Mouse (Mus musculus) lung, embryonic 14.5 days (tissue): ENCODE results near the gene Mfn1. TPM values are rescaled to one million over a fixed set of nuclear protein-coding genes. Genes with fewer than 3 reads are reported as not detected.
A peak's percentile ranks its signal among the peaks of the same experiment; 100 is the strongest.

ENCODE experiments used
- ATAC-seq: fragments of 200-750 bp; cut with Nextera tagmentation; 2 replicates; pipeline ENCODE4 v1.8.0; 2017; ENCODE audit warnings: mild to moderate bottlenecking, moderate TSS enrichment, moderate library complexity; ENCODE audit not compliant: insufficient read depth
- DNase-seq: peaks from one replicate; pipeline ENCODE4 v3.0.0-alpha.2; 2015
- H3K27ac ChIP-seq: fragments of 300-500 bp; sonication (generic); 2 replicates; pipeline ENCODE4 v1.5.1; 2014; ENCODE audit warnings: low read depth, mild to moderate bottlenecking, moderate library complexity
- H3K27me3 ChIP-seq: fragments of 300-500 bp; sonication (generic); 2 replicates; pipeline ENCODE4 v1.6.1; 2014; ENCODE audit warnings: low read length, control low read depth; ENCODE audit not compliant: insufficient read depth
- H3K36me3 ChIP-seq: fragments of 300-500 bp; sonication (generic); 2 replicates; pipeline ENCODE4 v1.6.1; 2014; ENCODE audit warnings: control low read depth; ENCODE audit not compliant: insufficient read depth
- H3K4me1 ChIP-seq: fragments of 300-500 bp; sonication (generic); 2 replicates; pipeline ENCODE4 v1.6.1; 2014; ENCODE audit warnings: antibody characterized with exemption, control low read depth; ENCODE audit not compliant: insufficient read depth
- H3K4me2 ChIP-seq: fragments of 300-500 bp; sonication (generic); 2 replicates; pipeline ENCODE4 v1.6.1; 2014; ENCODE audit warnings: mild to moderate bottlenecking
- H3K4me3 ChIP-seq: fragments of 300-500 bp; sonication (generic); 2 replicates; pipeline ENCODE4 v1.5.1; 2014; ENCODE audit warnings: low read depth, low read length
- H3K9ac ChIP-seq: fragments of 300-500 bp; sonication (generic); 2 replicates; pipeline ENCODE4 v1.6.1; 2014
- H3K9me3 ChIP-seq: fragments of 300-500 bp; sonication (generic); 2 replicates; pipeline ENCODE4 v1.6.1; 2016; ENCODE audit warnings: low read depth, low read length, control low read depth
- CTCF ChIP-seq: IDR thresholded peaks from 2 replicates; pipeline ENCODE4 v1.5.1; 2016; ENCODE audit warnings: antibody characterized with exemption, low read depth
- WGBS: fragments of 180-500 bp; shearing (Covaris S2); extraction: QIAGEN DNeasy Blood & Tissue Kit; methylation state at CpG from one replicate; pipeline ENCODE4 v1.1.7; 2014; 5-methylcytosine and 5-hydroxymethylcytosine counted together
- polyA plus RNA-seq: library from polyadenylated mRNA; unstranded; fragments of >200 nt; fragmentation: Nextera tagmentation; extraction: Ambion mirVana; gene quantifications from 2 replicates; pipeline ENCODE4 v1.2.1, GENCODE M21; 2014

The Mfn1 gene
- polyA plus RNA-seq, 1 experiment from 2014 or later: 33.0 TPM

DNA sequence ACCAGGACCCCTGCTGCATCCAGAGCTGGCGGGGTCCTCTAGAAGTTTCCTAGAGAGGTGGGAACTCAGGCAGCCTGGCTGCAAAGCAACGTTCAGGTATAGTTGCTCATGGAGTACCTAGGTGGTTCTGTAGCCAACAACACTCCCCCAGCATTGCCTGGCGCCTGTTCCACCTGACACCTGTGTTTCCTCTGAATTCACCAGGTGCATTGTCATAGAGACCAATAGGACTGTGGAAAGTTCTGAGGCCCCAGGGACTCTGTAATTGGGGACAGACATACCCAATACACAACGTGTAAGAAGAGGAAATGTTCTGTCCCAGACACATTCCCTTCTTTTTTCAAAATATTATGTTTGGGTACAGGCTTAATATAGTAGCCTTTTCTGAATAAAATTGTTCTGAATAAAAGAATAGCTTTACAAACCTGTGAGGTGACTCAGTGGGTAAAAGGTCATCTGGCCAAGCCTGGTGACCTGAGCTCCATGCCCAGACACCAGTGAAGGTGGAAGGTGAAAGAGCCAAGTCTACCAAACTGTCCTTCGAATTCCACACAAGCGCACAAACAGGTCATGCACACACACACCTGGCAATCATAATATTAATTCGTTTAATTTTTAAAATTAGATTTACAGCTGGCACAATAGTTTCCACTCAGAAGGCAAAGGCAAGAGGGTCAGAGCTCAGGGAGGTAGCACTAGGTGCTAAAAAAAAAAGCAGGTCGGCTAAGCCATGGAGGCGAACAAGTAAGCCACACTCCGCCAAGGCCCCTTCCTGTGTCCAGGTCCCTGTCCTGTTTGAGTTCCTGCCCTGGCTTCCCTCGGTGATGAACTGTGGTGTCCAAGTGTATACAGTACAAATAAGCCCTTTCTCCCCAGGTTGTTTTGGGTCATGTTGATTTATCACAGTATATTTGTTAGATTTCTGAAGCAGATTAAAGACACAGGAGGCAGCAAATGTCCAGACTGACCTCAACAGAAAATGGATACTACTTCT, 36.9 kb upstream of the Mfn1 start, which contains the start of gene Kcnmb3:
Kcnmb3 (minus strand) TSS at position 135 of the 994 bp plus-strand sequence.
- Histone ChIP-seq H3K4me3 (no peak within 1 kb of the TSS), H3K36me3 (no peaks in the 10 kb centered on the region), H3K4me1 (no peaks in the 10 kb centered on the region), H3K27me3 (no peaks in the 10 kb centered on the region), H3K9ac (no peak within 1 kb of the TSS), H3K27ac (no peak within 1 kb of the TSS), H3K4me2 (no peak within 1 kb of the TSS), H3K9me3 (no peaks in the 10 kb centered on the region)
- WGBS: 71% methylated on average over 11 of the region's 11 CpGs
- no peak for TF ChIP-seq CTCF
- DNase-seq (no peak), ATAC-seq (no peak)

GRCm38 (mm10) chr3:32494387-32495087, 34.7 kb upstream of the Mfn1 start:
- no peaks in the 10 kb centered on the region for H3K36me3 ChIP-seq
- DNase-seq: peak; percentile 13
- H3K27me3 ChIP-seq: no peaks in the 10 kb centered on the region
- no peak overlapping the region for H3K27ac ChIP-seq
- ATAC-seq: no peak
- H3K9me3 ChIP-seq: no peaks in the 10 kb centered on the region
- no peak overlapping the region for H3K9ac ChIP-seq
- WGBS: 78% methylated on average over 8 of the region's 8 CpGs
- TF ChIP-seq CTCF: peak; percentile 35; the same call in 1 of the 2 replicates
- H3K4me2 ChIP-seq: no peak overlapping the region
- no peak overlapping the region for H3K4me3 ChIP-seq
- no peaks in the 10 kb centered on the region for H3K4me1 ChIP-seq

- no peak overlapping the region for H3K4me2 ChIP-seq
Measured at GRCm38 (mm10) chr3:32495088-32495770, 34.0 kb upstream of the Mfn1 start.

DNA sequence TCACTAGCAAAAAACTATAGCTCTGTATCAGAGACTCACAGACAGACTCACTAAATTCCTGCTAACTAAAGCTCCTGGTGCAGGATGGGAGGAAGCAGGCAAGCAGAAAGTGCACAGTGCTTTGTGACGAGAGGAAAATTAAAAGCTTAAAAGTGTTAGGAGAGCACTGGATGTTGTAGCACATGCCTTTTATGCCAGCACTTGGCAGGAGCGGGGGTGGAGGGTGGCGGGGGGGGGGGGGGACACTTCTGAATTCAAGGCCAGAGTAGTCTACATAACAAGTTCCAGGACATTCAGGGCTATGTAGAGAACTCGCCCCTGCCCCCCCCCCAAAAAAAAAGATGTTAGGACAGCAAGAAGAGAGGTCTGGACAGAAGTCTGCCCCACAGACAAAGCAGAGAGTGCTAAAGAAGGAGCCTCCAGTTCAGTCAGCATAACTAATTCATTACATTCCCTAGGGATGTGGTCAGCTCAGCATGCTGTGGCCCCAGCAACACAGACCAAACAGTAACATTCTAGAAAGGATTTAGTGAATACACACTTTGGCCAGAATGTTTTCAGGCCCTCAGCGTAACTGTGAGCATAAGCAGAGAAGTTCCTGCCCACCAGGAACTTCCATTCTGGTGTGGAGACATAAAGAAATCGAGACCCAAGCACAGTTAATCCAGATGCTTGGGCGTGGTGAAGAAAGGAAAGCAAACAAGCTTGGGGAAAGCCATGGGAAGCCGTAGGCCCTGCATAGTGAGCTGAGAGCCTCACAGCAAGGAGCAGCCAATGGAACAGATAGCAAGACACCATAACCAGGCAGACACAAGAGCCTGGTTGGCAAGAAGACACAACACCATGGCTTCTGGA, 33.2 kb upstream of the Mfn1 start:
- DNase-seq: no peak
- WGBS: 45% methylated on average over 8 of the region's 8 CpGs

More at GRCm38 (mm10) chr3:32495088-32495770, 34.0 kb upstream of the Mfn1 start:
- Histone ChIP-seq H3K27me3 (no peaks in the 10 kb centered on the region), H3K36me3 (no peaks in the 10 kb centered on the region), H3K4me3 (no peak overlapping the region), H3K27ac (no peak overlapping the region), H3K9ac (no peak overlapping the region), H3K4me1 (no peaks in the 10 kb centered on the region), H3K9me3 (no peaks in the 10 kb centered on the region)
- no peak for TF ChIP-seq CTCF
- ATAC-seq (no peak), DNase-seq (no peak)
- 66% methylated on average over 8 of the region's 8 CpGs for WGBS

DNA sequence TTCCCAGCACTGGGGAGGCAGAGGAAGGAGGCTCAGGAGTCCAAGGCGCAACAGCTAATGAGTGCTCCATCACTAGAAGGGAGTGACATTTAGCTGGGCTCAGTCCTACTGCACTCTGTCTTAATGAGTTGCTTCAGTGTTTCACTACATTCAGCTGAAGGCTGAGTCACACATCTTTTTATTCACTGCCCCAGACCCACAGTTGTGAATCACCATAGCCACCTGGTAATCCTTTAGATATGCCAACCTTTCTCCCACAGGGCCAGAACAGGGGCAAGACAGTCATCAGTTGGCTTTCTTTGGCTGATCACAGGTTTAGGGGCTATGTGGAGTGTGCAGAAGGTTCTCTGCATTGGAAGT, 32.6 kb upstream of the Mfn1 start:
- H3K4me2 ChIP-seq: no peak overlapping the region
- H3K36me3 ChIP-seq: no peaks in the 10 kb centered on the region
- no peak for TF ChIP-seq CTCF
- H3K4me3 ChIP-seq: no peak overlapping the region
- H3K9ac ChIP-seq: no peak overlapping the region
- H3K9me3 ChIP-seq: no peaks in the 10 kb centered on the region
- DNase-seq: no peak
- H3K27me3 ChIP-seq: no peaks in the 10 kb centered on the region
- no peak for ATAC-seq
- H3K4me1 ChIP-seq: no peaks in the 10 kb centered on the region
- WGBS: 100% methylated on average over 1 of the region's 1 CpGs
- H3K27ac ChIP-seq: no peak overlapping the region

More for the DNA sequence above, 33.2 kb upstream of the Mfn1 start:
- Histone ChIP-seq H3K27me3 (no peaks in the 10 kb centered on the region), H3K4me1 (no peaks in the 10 kb centered on the region), H3K9me3 (no peaks in the 10 kb centered on the region), H3K4me3 (no peak overlapping the region), H3K4me2 (no peak overlapping the region), H3K36me3 (no peaks in the 10 kb centered on the region), H3K27ac (no peak overlapping the region), H3K9ac (no peak overlapping the region)
- TF ChIP-seq CTCF: no peak
- no peak for ATAC-seq

GRCm38 (mm10) chr3:32500346-32500745, 28.9 kb upstream of the Mfn1 start:
- no peak for DNase-seq
- no peak for ATAC-seq
- H3K9me3 ChIP-seq: no peaks in the 10 kb centered on the region
- no peak overlapping the region for H3K4me3 ChIP-seq
- H3K27me3 ChIP-seq: no peaks in the 10 kb centered on the region
- no peak overlapping the region for H3K4me2 ChIP-seq
- no peak overlapping the region for H3K9ac ChIP-seq
- 87% methylated on average over 2 of the region's 2 CpGs for WGBS
- TF ChIP-seq CTCF: no peak
- no peaks in the 10 kb centered on the region for H3K4me1 ChIP-seq
- H3K27ac ChIP-seq: no peak overlapping the region
- no peaks in the 10 kb centered on the region for H3K36me3 ChIP-seq
